Mouse (Mus musculus): ENCODE data around the gene Car5a. TPM values are rescaled to one million over a fixed set of nuclear protein-coding genes. Genes with fewer than 3 reads are reported as not detected.

Gene Car5a
- polyA plus RNA-seq, 1 experiment from 2014 or later: 0.16 TPM

- Histone ChIP-seq H3K27ac (ENCODE audit: low read depth, low read length) (no peak overlapping the region), H3K27me3 (ENCODE audit: control insufficient read depth, insufficient read depth, low read length) (no peaks in the 10 kb centered on the region), H3K4me1 (ENCODE audit: control insufficient read depth, insufficient read depth, low read length) (peaks cover 14% of the 10 kb centered on the region), H3K9me3 (ENCODE audit: control insufficient read depth, low read length) (no peaks in the 10 kb centered on the region), H3K9ac (replicated peaks; ENCODE audit: low read depth, low read length) (no peak overlapping the region), H3K4me3 (ENCODE audit: low read depth, low read length) (no peak overlapping the region), H3K36me3 (ENCODE audit: control insufficient read depth, insufficient read depth, low read length) (no peaks in the 10 kb centered on the region), H3K4me2 (ENCODE audit: low read depth, low read length) (no peak overlapping the region)
- 84% methylated on average over 7 of the region's 7 CpGs for WGBS
- ATAC-seq (ENCODE audit: low read depth): no peak
Measured at GRCm38 (mm10) chr8:121946351-121946750, 1.6 kb upstream of the Car5a start.

- H3K4me1 ChIP-seq (ENCODE audit: control insufficient read depth, insufficient read depth, low read length): peaks cover 8% of the 10 kb centered on the region
- ATAC-seq (ENCODE audit: low read depth): no peak
- H3K27ac ChIP-seq (ENCODE audit: low read depth, low read length): no peak overlapping the region
- no peak overlapping the region for H3K4me3 ChIP-seq (ENCODE audit: low read depth, low read length)
- H3K9me3 ChIP-seq (ENCODE audit: control insufficient read depth, low read length): no peaks in the 10 kb centered on the region
- H3K36me3 ChIP-seq (ENCODE audit: control insufficient read depth, insufficient read depth, low read length): no peaks in the 10 kb centered on the region
- no peaks in the 10 kb centered on the region for H3K27me3 ChIP-seq (ENCODE audit: control insufficient read depth, insufficient read depth, low read length)
- WGBS: 85% methylated on average over 8 of the region's 8 CpGs
- no peak overlapping the region for H3K4me2 ChIP-seq (ENCODE audit: low read depth, low read length)
- H3K9ac ChIP-seq (replicated peaks; ENCODE audit: low read depth, low read length): no peak overlapping the region
Measured at GRCm38 (mm10) chr8:121943716-121944115, 988 bp downstream of the Car5a start.

- WGBS: 36% methylated on average over 2 of the region's 2 CpGs
- no peak overlapping the region for H3K4me2 ChIP-seq (ENCODE audit: low read depth, low read length)
- no peak overlapping the region for H3K9ac ChIP-seq (replicated peaks; ENCODE audit: low read depth, low read length)
- ATAC-seq (ENCODE audit: low read depth): no peak
- H3K36me3 ChIP-seq (ENCODE audit: control insufficient read depth, insufficient read depth, low read length): no peaks in the 10 kb centered on the region
- H3K27ac ChIP-seq (ENCODE audit: low read depth, low read length): no peak overlapping the region
- H3K9me3 ChIP-seq (ENCODE audit: control insufficient read depth, low read length): no peaks in the 10 kb centered on the region
- no peak overlapping the region for H3K4me3 ChIP-seq (ENCODE audit: low read depth, low read length)
- peaks cover 2% of the 10 kb centered on the region for H3K4me1 ChIP-seq (ENCODE audit: control insufficient read depth, insufficient read depth, low read length)
- no peaks in the 10 kb centered on the region for H3K27me3 ChIP-seq (ENCODE audit: control insufficient read depth, insufficient read depth, low read length)
Measured at GRCm38 (mm10) chr8:121943057-121943540, 1.6 kb downstream of the Car5a start.

GRCm38 (mm10) chr8:121938732-121939131 is 6.0 kb downstream of the Car5a start:
- Histone ChIP-seq H3K4me1 (ENCODE audit: control insufficient read depth, insufficient read depth, low read length) (peaks cover 5% of the 10 kb centered on the region; the same call in 1 of the 2 replicates), H3K4me2 (ENCODE audit: low read depth, low read length) (no peak overlapping the region), H3K4me3 (ENCODE audit: low read depth, low read length) (no peak overlapping the region), H3K9ac (replicated peaks; ENCODE audit: low read depth, low read length) (no peak overlapping the region), H3K36me3 (ENCODE audit: control insufficient read depth, insufficient read depth, low read length) (no peaks in the 10 kb centered on the region), H3K27ac (ENCODE audit: low read depth, low read length) (no peak overlapping the region), H3K9me3 (ENCODE audit: control insufficient read depth, low read length) (no peaks in the 10 kb centered on the region), H3K27me3 (ENCODE audit: control insufficient read depth, insufficient read depth, low read length) (no peaks in the 10 kb centered on the region)
- no peak for ATAC-seq (ENCODE audit: low read depth)
- 85% methylated on average over 7 of the region's 7 CpGs for WGBS

GRCm38 (mm10) chr8:121936391-121936790 is 8.3 kb downstream of the Car5a start:
- no peaks in the 10 kb centered on the region for H3K36me3 ChIP-seq (ENCODE audit: control insufficient read depth, insufficient read depth, low read length)
- peak overlapping the region; percentile 85 for H3K27ac ChIP-seq (ENCODE audit: low read depth, low read length)
- WGBS: 58% methylated on average over 14 of the region's 14 CpGs
- H3K4me2 ChIP-seq (ENCODE audit: low read depth, low read length): no peak overlapping the region
- no peak for ATAC-seq (ENCODE audit: low read depth)
- peaks cover 5% of the 10 kb centered on the region; the same call in 1 of the 2 replicates for H3K4me1 ChIP-seq (ENCODE audit: control insufficient read depth, insufficient read depth, low read length)
- H3K4me3 ChIP-seq (ENCODE audit: low read depth, low read length): no peak overlapping the region
- H3K27me3 ChIP-seq (ENCODE audit: control insufficient read depth, insufficient read depth, low read length): no peaks in the 10 kb centered on the region
- no peaks in the 10 kb centered on the region for H3K9me3 ChIP-seq (ENCODE audit: control insufficient read depth, low read length)
- H3K9ac ChIP-seq (replicated peaks; ENCODE audit: low read depth, low read length): no peak overlapping the region

GRCm38 (mm10) chr8:121935341-121936294 is 9.1 kb downstream of the Car5a start:
- Histone ChIP-seq H3K4me1 (ENCODE audit: control insufficient read depth, insufficient read depth, low read length) (peaks cover 5% of the 10 kb centered on the region; the same call in 1 of the 2 replicates), H3K27ac (ENCODE audit: low read depth, low read length) (peak overlapping the region; percentile 85), H3K4me2 (ENCODE audit: low read depth, low read length) (peak overlapping the region; percentile 16; the same call in 1 of the 2 replicates), H3K36me3 (ENCODE audit: control insufficient read depth, insufficient read depth, low read length) (no peaks in the 10 kb centered on the region), H3K27me3 (ENCODE audit: control insufficient read depth, insufficient read depth, low read length) (no peaks in the 10 kb centered on the region), H3K9ac (replicated peaks; ENCODE audit: low read depth, low read length) (peak overlapping the region; percentile 21; the same call in 1 of the 2 replicates), H3K9me3 (ENCODE audit: control insufficient read depth, low read length) (no peaks in the 10 kb centered on the region), H3K4me3 (ENCODE audit: low read depth, low read length) (no peak overlapping the region)
- ATAC-seq (ENCODE audit: low read depth): peak; percentile 86
- WGBS: 34% methylated on average over 12 of the region's 12 CpGs

- no peak overlapping the region for H3K4me2 ChIP-seq (ENCODE audit: low read depth, low read length)
- peaks cover 5% of the 10 kb centered on the region; the same call in 1 of the 2 replicates for H3K4me1 ChIP-seq (ENCODE audit: control insufficient read depth, insufficient read depth, low read length)
- no peaks in the 10 kb centered on the region for H3K36me3 ChIP-seq (ENCODE audit: control insufficient read depth, insufficient read depth, low read length)
Measured at GRCm38 (mm10) chr8:121934923-121935322, 9.8 kb downstream of the Car5a start.

GRCm38 (mm10) chr8:121934506-121934905 is 10.2 kb downstream of the Car5a start:
- Histone ChIP-seq H3K27ac (ENCODE audit: low read depth, low read length) (peak overlapping the region; percentile 85; the same call in 1 of the 2 replicates), H3K9me3 (ENCODE audit: control insufficient read depth, low read length) (no peaks in the 10 kb centered on the region), H3K4me2 (ENCODE audit: low read depth, low read length) (no peak overlapping the region), H3K27me3 (ENCODE audit: control insufficient read depth, insufficient read depth, low read length) (no peaks in the 10 kb centered on the region), H3K4me3 (ENCODE audit: low read depth, low read length) (no peak overlapping the region), H3K9ac (replicated peaks; ENCODE audit: low read depth, low read length) (no peak overlapping the region), H3K36me3 (ENCODE audit: control insufficient read depth, insufficient read depth, low read length) (no peaks in the 10 kb centered on the region), H3K4me1 (ENCODE audit: control insufficient read depth, insufficient read depth, low read length) (peaks cover 5% of the 10 kb centered on the region; the same call in 1 of the 2 replicates)
- ATAC-seq (ENCODE audit: low read depth): no peak
- WGBS: 44% methylated on average over 4 of the region's 4 CpGs

More at GRCm38 (mm10) chr8:121934923-121935322, 9.8 kb downstream of the Car5a start:
- H3K9me3 ChIP-seq (ENCODE audit: control insufficient read depth, low read length): no peaks in the 10 kb centered on the region
- H3K27ac ChIP-seq (ENCODE audit: low read depth, low read length): peak overlapping the region; percentile 85
- H3K4me3 ChIP-seq (ENCODE audit: low read depth, low read length): no peak overlapping the region
- ATAC-seq (ENCODE audit: low read depth): 0 out of 2 replicates have a peak, but pooled peaks have one; percentile 26
- H3K27me3 ChIP-seq (ENCODE audit: control insufficient read depth, insufficient read depth, low read length): no peaks in the 10 kb centered on the region
- H3K9ac ChIP-seq (replicated peaks; ENCODE audit: low read depth, low read length): no peak overlapping the region
